Mouse (Mus musculus) v-Abl transformed pro-B cells (cell line): Measurements from ENCODE around the gene Tcte1.

Experiments
- in situ Hi-C, 2 experiments: fragments of 400-800 bp; cut with MboI; formaldehyde crosslinking; loops; one replicate each; pipeline ENCODE4 v1.15.1; 2025; ENCODE audit not compliant: unreplicated experiment in 2 of 2

The Tcte1 gene

GRCm38 (mm10) chr17:45545278-45545961 lies 22.2 kb downstream of the Tcte1 start:
- in situ Hi-C loops, result no loop called here

GRCm38 (mm10) chr17:45546941-45547340 lies 23.7 kb downstream of the Tcte1 start:
- in situ Hi-C loops, result no loop called here

- in situ Hi-C loops, result no loop called here
These were observed 24.4 kb downstream of the Tcte1 start for GRCm38 (mm10) chr17:45547461-45548190.

DNA sequence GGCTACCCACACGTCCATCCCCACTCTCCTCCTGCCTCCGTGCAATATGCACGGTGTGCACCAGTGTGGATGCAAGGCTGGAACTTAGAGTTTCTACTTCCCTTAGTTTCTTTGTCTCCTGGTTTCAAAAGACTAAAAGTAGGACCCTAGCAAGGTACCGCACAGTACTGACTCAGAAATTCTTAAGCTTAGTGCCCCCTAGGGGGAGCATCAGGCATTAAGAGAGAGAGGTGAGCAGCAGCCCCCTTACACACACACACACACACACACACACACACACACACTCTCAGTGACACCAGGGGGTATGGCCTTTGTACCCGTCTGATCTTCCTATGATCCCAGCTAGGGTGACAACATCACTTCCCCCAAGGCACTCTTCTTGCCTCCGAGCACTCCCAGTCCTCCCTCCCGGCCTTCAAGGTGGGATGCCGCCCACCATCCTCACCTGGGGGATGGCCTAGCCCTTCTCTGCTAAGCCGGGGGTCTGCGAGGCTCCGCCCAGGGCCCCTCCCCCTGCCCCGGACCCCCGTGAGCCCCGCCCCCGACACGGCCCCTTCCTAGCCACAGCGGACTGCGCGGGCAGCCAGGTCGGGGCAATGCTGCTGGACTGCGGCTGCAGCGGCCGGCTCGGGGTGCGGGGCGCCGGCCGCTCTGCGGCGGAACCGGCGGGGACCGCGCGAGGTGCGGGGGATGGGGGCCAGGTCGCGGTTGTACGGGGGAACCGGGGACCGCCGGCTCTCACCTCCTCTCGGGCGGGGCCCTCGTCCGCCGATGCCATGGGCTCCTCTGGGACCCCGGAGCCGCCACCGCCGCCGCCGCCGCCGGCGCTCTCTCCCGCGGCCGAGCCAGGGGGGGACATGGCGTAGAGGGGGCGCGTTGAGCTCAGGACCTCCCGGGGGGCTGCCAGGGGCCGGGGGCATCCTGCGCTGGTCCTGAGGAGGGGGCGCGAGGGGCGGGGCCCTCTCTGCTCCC lies 25.6 kb downstream of the Tcte1 start:
- in situ Hi-C loops, result no loop called here

GRCm38 (mm10) chr17:45549617-45550181 lies 26.5 kb downstream of the Tcte1 start, which contains the start of gene Tmem151b:
Gene Tmem151b (minus strand): TSS chr17:45549677.
- in situ Hi-C loops, result loop anchor here (5.0 to 25.0 kb wide), 4 partner anchors 32 to 488 kb away; partner anchors contain the start of genes Spats1 (in 2 of the 2), Aars2 (in 1 of the 2) and Vegfa (in 1 of the 2)

- in situ Hi-C loops, result loop anchor here (5.0 to 25.0 kb wide), 4 partner anchors 33 to 487 kb away; partner anchors contain the start of genes Spats1 (in 2 of the 2), Aars2 (in 1 of the 2) and Vegfa (in 1 of the 2)
These were observed 27.0 kb downstream of the Tcte1 start for GRCm38 (mm10) chr17:45550253-45550652.

GRCm38 (mm10) chr17:45551249-45551796 lies 28.1 kb downstream of the Tcte1 start:
- in situ Hi-C loops, result loop anchor here (5.0 to 25.0 kb wide), 4 partner anchors 34 to 486 kb away; partner anchors contain the start of genes Spats1 (in 2 of the 2), Aars2 (in 1 of the 2) and Vegfa (in 1 of the 2)

- in situ Hi-C loops, result loop anchor here (5.0 to 25.0 kb wide), 4 partner anchors 35 to 485 kb away; partner anchors contain the start of genes Spats1 (in 2 of the 2), Aars2 (in 1 of the 2) and Vegfa (in 1 of the 2)
These were observed 28.7 kb downstream of the Tcte1 start for GRCm38 (mm10) chr17:45551816-45552451.

DNA sequence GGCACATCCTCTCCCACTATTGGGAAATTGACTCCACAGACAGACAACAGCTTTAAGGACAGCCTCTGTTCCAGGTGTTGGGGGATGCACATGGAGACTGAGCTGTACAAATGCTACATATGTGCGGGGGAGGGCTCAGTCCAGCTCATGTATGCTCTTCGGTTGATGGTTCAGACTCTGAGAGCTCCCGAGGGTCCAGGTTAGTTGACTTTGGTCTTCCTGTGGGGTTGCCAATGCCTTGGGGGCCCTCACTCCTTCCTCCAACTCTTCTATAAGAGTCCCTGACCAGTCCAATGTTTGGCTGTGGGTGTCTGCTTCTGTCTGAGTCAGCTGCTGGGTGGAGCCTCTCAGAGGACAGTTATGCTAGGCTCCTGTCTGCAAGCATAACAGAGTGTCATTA lies 29.8 kb downstream of the Tcte1 start:
- in situ Hi-C loops, result loop anchor here (5.0 to 25.0 kb wide), 4 partner anchors 36 to 484 kb away; partner anchors contain the start of genes Spats1 (in 2 of the 2), Aars2 (in 1 of the 2) and Vegfa (in 1 of the 2)

GRCm38 (mm10) chr17:45554420-45554819 lies 31.2 kb downstream of the Tcte1 start:
- in situ Hi-C loops, result loop anchor here (5.0 to 25.0 kb wide), 4 partner anchors 37 to 483 kb away; partner anchors contain the start of genes Spats1 (in 2 of the 2), Aars2 (in 1 of the 2) and Vegfa (in 1 of the 2)

- in situ Hi-C loops, result loop anchor here in 1 of 2 experiments (25.0 kb wide), 1 partner anchor 482 kb away; the partner anchor contains the start of gene Vegfa
These were observed 32.3 kb downstream of the Tcte1 start, which contains the start of gene Nfkbie for GRCm38 (mm10) chr17:45555452-45556106. Gene Nfkbie (plus strand): TSS chr17:45555703.

GRCm38 (mm10) chr17:45556107-45556489 lies 32.9 kb downstream of the Tcte1 start:
- in situ Hi-C loops, result loop anchor here in 1 of 2 experiments (25.0 kb wide), 1 partner anchor 481 kb away; the partner anchor contains the start of gene Vegfa

DNA sequence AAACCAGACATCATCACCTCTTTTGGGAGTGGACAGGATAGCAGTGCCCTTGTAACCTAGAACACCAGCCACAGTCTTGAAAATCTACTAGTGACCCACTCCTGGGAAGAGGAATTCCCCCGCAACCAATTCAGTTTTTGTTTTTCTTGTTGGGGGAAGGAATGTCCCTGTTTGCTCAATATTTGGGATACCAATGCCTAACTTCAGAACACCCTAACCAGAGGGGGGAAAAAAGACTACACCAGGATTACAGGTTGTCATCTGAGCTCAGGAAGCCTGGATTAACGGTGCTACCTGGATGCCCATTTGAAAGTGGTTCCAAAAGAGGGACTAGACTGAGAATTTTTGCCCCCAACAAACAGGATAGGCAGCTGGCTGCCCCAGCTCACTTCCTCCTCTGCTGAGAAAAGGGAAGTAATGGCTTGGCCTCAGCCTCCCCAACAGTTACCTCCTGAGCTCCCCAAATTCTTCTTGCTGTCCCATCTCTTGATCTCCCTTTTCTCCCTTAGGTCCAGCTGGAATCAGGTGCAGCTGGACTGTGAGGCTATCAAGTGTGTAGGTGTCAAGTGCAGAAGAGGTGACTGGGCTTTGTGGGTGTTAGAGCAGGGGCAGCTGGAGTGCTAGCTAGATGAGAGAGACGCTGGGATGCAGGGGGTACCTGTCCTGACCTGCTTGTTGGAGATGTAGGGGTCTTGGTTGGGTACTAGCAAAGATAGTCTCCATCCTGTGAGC lies 33.4 kb downstream of the Tcte1 start:
- in situ Hi-C loops, result loop anchor here in 1 of 2 experiments (25.0 kb wide), 1 partner anchor 481 kb away; the partner anchor contains the start of gene Vegfa

DNA sequence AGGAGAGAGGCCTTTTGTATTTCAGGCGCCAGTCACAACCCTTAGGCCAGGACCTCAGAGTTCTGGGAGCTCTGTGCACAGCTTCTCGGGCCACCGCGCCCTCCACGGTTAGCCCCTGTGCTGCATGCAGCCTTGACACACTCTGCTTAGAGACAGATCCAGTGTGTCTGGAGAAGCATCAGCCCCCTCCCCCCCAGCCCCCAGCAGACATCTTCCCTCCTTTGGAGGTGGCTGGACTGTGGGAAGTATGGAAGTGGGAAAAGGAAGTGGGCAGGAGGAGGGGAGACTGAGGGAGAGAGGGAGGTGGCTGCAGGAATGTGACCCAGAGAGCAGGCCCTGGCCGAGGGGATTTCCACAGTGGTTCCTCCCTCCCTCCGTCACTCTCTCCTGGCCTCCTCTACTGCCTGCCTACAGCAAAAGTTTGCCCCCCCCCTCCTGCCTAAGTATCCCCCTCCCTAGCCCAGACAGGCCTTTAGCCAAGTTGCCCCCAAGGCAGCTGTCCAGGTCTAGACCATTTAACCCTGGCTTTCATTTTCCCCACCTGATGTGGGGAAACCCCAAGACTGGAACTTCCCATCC lies 34.1 kb downstream of the Tcte1 start:
- in situ Hi-C loops, result loop anchor here in 1 of 2 experiments (25.0 kb wide), 1 partner anchor 480 kb away; the partner anchor contains the start of gene Vegfa

GRCm38 (mm10) chr17:45557998-45558862 lies 35.0 kb downstream of the Tcte1 start:
- in situ Hi-C loops, result loop anchor here in 1 of 2 experiments (25.0 kb wide), 1 partner anchor 479 kb away; the partner anchor contains the start of gene Vegfa
